Mouse (Mus musculus) intestine, postnatal 0 days (tissue): ENCODE measurements around the gene Itga2b. TPM values are rescaled to one million over a fixed set of nuclear protein-coding genes. Genes with fewer than 3 reads are reported as not detected.
A peak's percentile ranks its signal among the peaks of the same experiment; 100 is the strongest.

Experiments
- ATAC-seq: fragments of 200-750 bp; cut with Nextera tagmentation; 2 replicates; pipeline ENCODE4 v1.8.0; 2017; ENCODE audit warnings: mild to moderate bottlenecking, moderate TSS enrichment, moderate library complexity
- H3K27ac ChIP-seq: fragments of 300-500 bp; sonication (generic); 2 replicates; pipeline ENCODE4 v1.5.1; 2014; ENCODE audit warnings: mild to moderate bottlenecking, low read depth, low read length, moderate library complexity
- H3K27me3 ChIP-seq: fragments of 300-500 bp; sonication (generic); replicated peaks from 2 replicates; pipeline ENCODE4 v1.6.1; 2014; ENCODE audit warnings: low read length, mixed read lengths; ENCODE audit not compliant: control insufficient read depth, insufficient read depth
- H3K36me3 ChIP-seq: fragments of 300-500 bp; sonication (generic); 2 replicates; pipeline ENCODE4 v1.6.1; 2014; ENCODE audit warnings: mild to moderate bottlenecking, moderate library complexity; ENCODE audit not compliant: control insufficient read depth, insufficient read depth
- H3K4me1 ChIP-seq: fragments of 300-500 bp; sonication (generic); replicated peaks from 2 replicates; pipeline ENCODE4 v1.6.1; 2014; ENCODE audit warnings: antibody characterized with exemption, low read length, mixed read lengths; ENCODE audit not compliant: control insufficient read depth, insufficient read depth
- H3K4me2 ChIP-seq: fragments of 300-500 bp; sonication (generic); replicated peaks from 2 replicates; pipeline ENCODE4 v1.6.1; 2014; ENCODE audit warnings: low read depth, mild to moderate bottlenecking, moderate library complexity
- H3K4me3 ChIP-seq: fragments of 300-500 bp; sonication (generic); 2 replicates; pipeline ENCODE4 v1.5.1; 2014; ENCODE audit warnings: low read depth, low read length
- H3K9ac ChIP-seq: fragments of 300-500 bp; sonication (generic); 2 replicates; pipeline ENCODE4 v1.6.1; 2014; ENCODE audit warnings: mild to moderate bottlenecking, low read depth, low read length
- H3K9me3 ChIP-seq: fragments of 300-500 bp; sonication (generic); 2 replicates; pipeline ENCODE4 v1.6.1; 2016; ENCODE audit warnings: mixed run types; ENCODE audit not compliant: control insufficient read depth
- CTCF ChIP-seq: sonication (generic); IDR thresholded peaks from 2 replicates; pipeline ENCODE4 v1.5.1; 2016; ENCODE audit warnings: low read depth, mild to moderate bottlenecking, control low read depth, antibody characterized with exemption, moderate library complexity
- WGBS: fragments of 180-500 bp; shearing (Covaris S2); extraction: QIAGEN DNeasy Blood & Tissue Kit; methylation state at CpG from one replicate; pipeline ENCODE4 v1.1.7; 2014; 5-methylcytosine and 5-hydroxymethylcytosine counted together
- polyA plus RNA-seq: library from polyadenylated mRNA; unstranded; fragments of >200 nt; fragmentation: Nextera tagmentation; extraction: Ambion mirVana; gene quantifications from 2 replicates; pipeline ENCODE4 v1.2.1, GENCODE M21; 2015

Itga2b gene
- polyA plus RNA-seq, 1 experiment from 2014 or later: 2.5 TPM

DNA sequence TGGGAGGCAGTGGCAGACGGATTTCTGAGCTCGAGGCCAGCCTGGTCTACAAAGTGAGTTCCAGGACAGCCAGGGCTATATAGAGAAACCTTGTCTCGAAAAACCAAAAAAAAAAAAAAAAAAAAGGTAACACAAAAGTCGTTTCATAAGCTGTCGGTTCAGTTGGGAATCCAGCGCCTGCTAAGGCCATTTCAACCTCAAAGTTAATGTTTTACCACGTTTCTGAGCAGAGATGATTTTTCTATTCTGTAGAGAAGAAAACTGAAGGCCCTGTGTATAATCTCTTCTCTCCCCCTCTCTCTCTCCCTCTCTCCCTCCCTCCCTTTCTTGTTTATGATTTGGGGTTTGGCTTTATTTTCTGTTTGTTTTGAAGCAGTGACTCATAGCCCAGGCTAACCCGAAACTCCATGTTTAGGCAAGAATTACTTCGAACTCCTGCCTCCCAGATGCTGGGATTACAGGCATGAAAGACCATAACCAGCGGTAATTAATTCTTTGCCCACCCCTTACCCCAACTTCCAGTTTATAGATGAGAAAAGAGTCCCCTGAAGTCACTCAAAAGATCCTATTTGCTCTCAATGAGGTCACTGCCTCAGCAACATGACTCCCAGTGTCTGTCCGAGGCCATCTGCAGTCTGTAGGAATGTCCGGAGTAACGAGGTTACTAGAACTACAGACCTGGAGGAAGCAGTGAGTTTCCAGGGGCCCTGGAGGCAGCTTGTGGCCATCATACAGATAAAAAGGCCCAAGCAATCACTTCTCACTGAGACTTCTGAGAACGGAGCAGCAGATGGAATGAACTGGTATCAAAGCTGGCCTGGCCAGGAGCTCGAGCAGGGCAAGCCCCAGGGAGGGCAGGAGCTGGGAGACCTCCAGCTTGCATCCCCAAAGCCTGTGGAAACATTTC is 60.8 kb downstream of the Itga2b start:
- no peak for ATAC-seq
- WGBS: 22% methylated on average over 15 of the region's 15 CpGs
- H3K4me2 ChIP-seq: peak overlapping the region; percentile 87
- no peaks in the 10 kb centered on the region for H3K9me3 ChIP-seq
- no peak for TF ChIP-seq CTCF
- no peak overlapping the region for H3K9ac ChIP-seq
- peaks cover 10% of the 10 kb centered on the region; the same call in 1 of the 2 replicates for H3K36me3 ChIP-seq
- H3K27ac ChIP-seq: peak overlapping the region; percentile 93; the same call in 1 of the 2 replicates
- H3K4me1 ChIP-seq: peaks cover 2% of the 10 kb centered on the region; the same call in 1 of the 2 replicates
- no peaks in the 10 kb centered on the region for H3K27me3 ChIP-seq
- peak overlapping the region; percentile 70; the same call in 1 of the 2 replicates for H3K4me3 ChIP-seq

DNA sequence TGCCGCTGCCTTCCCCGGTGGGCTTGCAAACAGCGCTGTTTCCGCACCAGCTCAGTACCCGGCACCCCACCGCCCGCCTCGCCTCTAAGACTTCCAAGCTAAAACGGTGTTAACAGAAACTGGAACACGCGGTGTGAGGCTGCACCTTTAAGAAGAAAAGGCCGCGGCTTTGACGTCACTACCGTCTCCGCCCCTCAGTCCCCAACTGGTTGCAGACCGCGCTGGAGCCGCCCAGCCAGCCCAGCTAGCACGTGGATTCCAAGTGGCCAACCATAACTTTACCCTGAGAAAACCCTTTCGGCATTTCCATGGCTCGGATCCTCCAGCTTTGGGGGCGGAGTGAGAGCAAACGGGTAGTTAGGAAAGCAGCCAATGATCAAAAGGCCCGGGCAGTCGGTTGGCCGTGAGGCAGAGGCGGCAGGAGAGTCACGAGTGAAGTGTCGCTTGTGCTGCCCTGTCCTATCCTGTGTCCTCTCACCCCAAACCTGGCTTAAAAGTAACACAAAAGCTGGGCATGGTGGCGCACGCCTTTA is 61.5 kb downstream of the Itga2b start:
- H3K4me2 ChIP-seq: peak overlapping the region; percentile 87
- ATAC-seq: peak; percentile 88
- under 1% methylated on average over 32 of the region's 32 CpGs for WGBS

DNA sequence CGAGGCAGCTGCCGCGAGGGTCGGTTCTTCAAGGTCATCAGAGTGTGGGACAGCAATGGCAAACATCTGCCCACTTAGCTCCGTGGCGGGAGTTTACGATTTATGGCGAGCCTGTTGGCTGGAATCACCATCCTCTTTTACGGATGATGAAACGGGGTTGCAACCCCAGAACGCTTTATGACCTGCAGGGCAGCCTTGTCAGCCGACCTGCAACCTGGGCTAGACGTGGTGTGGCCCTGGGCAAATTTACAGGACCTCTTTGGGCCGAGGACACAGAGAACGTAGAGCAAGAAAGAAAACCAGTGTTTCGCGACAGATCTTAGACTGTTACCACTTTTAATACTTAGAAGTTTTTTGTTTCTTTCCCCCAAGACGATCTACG is 62.1 kb downstream of the Itga2b start, which contains the start of gene Slc25a39:
Gene Slc25a39, minus strand, starts transcription at position 113 of the 382 bp plus-strand sequence.
- Histone ChIP-seq H3K36me3 (peaks cover 23% of the 10 kb centered on the region), H3K4me1 (peaks cover 2% of the 10 kb centered on the region; the same call in 1 of the 2 replicates), H3K9me3 (no peaks in the 10 kb centered on the region), H3K4me2 (peak within 1 kb of the TSS; percentile 87), H3K27me3 (no peaks in the 10 kb centered on the region), H3K27ac (peak within 1 kb of the TSS; percentile 93), H3K9ac (peak within 1 kb of the TSS; percentile 60), H3K4me3 (peak within 1 kb of the TSS; percentile 70)
- WGBS: under 1% methylated on average over 19 of the region's 19 CpGs
- ATAC-seq: no peak
- TF ChIP-seq CTCF: no peak

More for the DNA sequence above, 61.5 kb downstream of the Itga2b start:
- Histone ChIP-seq H3K9ac (peak overlapping the region; percentile 60), H3K27me3 (no peaks in the 10 kb centered on the region), H3K4me1 (peaks cover 2% of the 10 kb centered on the region; the same call in 1 of the 2 replicates), H3K9me3 (no peaks in the 10 kb centered on the region), H3K27ac (peak overlapping the region; percentile 93), H3K4me3 (peak overlapping the region; percentile 70), H3K36me3 (peaks cover 17% of the 10 kb centered on the region)
- TF ChIP-seq CTCF: no peak

DNA sequence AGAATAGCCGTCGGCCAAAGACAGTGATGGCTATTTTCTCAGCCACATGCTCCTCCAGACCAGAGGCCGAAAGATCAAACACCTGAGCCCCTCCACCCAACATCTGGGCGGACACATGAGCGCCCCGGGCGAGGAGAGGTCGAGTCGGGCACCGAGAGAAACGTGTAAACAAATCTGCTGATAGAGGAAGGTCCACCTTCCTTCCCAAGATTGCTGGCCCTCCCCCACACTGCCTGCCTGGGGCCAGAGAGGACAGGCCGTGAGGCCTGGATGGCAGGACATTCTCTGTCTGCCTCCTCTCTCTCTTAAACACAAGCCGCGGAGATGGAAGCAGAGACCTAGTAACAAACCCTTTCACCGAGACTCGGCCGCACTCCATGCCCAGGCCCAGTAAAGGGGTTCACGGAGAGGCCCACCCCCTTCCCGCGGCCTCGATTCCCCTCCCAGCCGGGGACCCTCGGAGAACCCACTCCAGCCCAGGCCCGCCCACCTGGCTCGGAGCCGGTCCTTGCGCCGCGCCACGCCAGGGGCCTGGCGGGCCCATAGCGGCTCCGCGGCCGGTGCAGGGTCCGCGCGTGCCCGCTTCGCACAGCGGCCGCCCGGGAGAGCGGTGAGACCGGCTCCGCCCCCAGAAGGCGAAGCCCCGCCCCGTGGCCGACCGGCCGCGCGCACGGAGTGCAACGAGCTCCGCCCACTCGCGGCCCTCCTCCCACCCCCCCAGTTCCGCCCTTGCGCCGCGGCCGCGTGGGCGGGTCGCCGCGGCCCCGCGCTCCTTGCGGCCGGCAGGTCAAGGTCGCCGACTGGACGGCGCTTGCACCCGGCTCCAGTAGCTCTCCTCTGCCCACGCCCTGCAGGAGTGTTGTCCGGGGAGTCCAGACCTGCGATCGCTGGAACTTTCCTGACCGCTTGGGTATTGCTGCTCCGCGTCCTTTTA is 62.8 kb downstream of the Itga2b start:
- no peak for TF ChIP-seq CTCF
- WGBS: under 1% methylated on average over 78 of the region's 85 CpGs

DNA sequence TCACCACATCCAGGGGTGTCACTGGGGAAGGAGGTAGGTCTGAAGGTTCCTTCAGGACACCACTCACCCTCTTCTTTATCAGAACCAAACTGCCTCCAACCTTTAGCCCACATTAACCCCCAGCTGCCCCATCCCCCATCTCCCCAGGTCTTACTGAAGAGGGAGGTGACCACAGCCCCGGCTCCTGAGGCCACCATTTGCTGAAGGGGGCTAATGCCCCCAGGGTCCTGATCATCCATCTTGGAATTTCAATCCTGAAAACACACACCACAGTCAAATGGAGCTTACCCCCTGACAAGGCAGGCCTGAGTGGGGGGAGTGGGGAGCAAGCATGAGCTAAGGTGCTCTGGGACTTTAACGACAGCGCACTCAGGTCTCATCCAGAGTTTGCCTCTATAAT is 63.5 kb downstream of the Itga2b start:
- H3K27me3 ChIP-seq: no peaks in the 10 kb centered on the region
- ATAC-seq: no peak
- 10% methylated on average over 3 of the region's 3 CpGs for WGBS
- H3K36me3 ChIP-seq: peaks cover 36% of the 10 kb centered on the region
- H3K4me1 ChIP-seq: peaks cover 2% of the 10 kb centered on the region; the same call in 1 of the 2 replicates
- peak overlapping the region; percentile 70 for H3K4me3 ChIP-seq
- peak overlapping the region; percentile 60 for H3K9ac ChIP-seq
- H3K4me2 ChIP-seq: peak overlapping the region; percentile 87
- peak overlapping the region; percentile 93 for H3K27ac ChIP-seq
- no peaks in the 10 kb centered on the region for H3K9me3 ChIP-seq
- no peak for TF ChIP-seq CTCF

More for the DNA sequence above, 62.8 kb downstream of the Itga2b start:
- peak overlapping the region; percentile 93 for H3K27ac ChIP-seq
- no peaks in the 10 kb centered on the region for H3K27me3 ChIP-seq
- H3K4me3 ChIP-seq: peak overlapping the region; percentile 70
- H3K9me3 ChIP-seq: no peaks in the 10 kb centered on the region
- peaks cover 29% of the 10 kb centered on the region for H3K36me3 ChIP-seq
- peak overlapping the region; percentile 60 for H3K9ac ChIP-seq
- peaks cover 2% of the 10 kb centered on the region; the same call in 1 of the 2 replicates for H3K4me1 ChIP-seq
- ATAC-seq: peak; percentile 75
- H3K4me2 ChIP-seq: peak overlapping the region; percentile 87
